Mouse (Mus musculus): Measurements from ENCODE around the gene Dmgdh.
A peak's percentile ranks its signal among the peaks of the same experiment; 100 is the strongest.

Gene Dmgdh

GRCm38 (mm10) chr13:93711226-93711625 lies 37.0 kb downstream of the Dmgdh start:
- no peak for DNase-seq

DNA sequence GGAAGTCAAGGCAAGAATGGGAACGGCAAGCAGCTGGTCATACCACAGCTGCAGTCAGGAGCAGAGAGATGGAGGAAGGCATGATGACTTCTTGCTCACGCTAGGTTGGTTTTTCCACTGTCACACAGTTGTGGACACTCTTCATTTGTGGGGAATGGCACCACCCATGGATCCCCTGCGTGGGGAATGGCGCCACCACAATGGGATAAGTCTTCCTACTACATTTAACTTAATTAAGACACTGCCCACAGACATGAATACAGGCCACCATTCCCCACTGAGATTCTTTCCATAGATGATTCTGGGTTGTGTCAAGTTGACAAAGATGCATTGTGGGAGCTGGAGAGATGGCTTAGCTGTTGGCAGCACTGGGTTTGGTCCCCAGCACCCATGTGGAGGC lies 38.1 kb downstream of the Dmgdh start:
- DNase-seq: no peak

DNA sequence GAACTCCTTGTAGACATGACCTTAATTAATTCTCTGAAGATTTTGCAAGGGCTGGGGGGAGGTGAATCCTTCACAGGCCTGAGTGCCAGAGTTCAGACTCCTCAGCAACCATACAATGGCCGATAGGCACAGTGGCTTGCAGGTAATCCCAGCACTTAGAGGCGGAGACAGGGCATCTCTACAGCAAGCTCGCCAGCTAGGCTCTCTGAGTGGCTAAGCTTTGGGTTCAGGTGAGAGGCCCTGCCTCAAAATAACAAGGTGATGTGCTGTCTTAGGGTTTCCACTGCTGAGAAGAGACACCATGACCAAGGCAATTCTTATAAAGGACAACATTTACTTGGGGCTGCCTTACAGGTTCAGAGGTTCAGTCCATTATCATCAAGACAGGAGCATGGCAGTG lies 39.6 kb downstream of the Dmgdh start:
- no peak for DNase-seq

GRCm38 (mm10) chr13:93717113-93717512 lies 42.9 kb downstream of the Dmgdh start:
- no peak for DNase-seq

DNA sequence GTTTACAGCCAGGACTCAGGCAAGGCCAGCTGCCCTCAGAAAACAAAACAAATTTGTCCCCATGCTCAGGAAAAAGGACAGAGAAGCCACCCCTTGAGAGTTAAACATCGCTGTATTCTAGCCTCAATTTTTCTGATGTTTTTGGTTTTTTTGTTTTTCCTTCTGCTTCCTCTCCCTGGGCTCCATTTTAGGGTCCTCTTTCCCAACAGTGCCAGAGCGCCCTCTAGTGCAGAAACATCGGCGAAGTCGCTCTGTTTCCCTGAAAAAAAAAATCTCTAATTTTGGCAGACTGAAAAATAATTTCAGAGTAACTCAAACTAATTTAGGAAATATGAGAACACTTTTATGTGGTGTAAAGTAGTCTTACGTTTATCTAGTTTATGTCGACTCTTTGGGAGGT lies 44.7 kb downstream of the Dmgdh start:
- peak; percentile 41 for DNase-seq

GRCm38 (mm10) chr13:93721916-93722315 lies 47.7 kb downstream of the Dmgdh start:
- peak; percentile 24 for DNase-seq

DNA sequence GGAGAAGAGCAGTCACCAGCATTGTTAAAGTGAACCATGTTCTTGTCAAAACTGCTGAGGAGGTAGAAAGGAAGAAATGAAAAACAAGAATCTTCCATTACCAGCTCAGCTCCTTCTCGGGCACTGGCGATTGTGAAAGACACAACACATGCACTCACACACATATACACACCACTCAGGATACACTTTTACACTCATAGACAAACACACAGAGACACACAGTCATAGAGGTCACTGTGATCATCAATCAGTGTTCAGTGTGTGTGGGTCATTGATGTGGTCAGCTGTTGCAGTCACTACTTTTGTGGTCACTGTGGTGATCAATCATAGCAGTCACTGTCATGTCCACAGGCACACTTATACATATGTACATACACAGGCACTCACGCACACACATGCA lies 49.2 kb downstream of the Dmgdh start:
- DNase-seq: no peak

- no peak for DNase-seq
These were observed 50.0 kb downstream of the Dmgdh start for GRCm38 (mm10) chr13:93724206-93724605.

DNA sequence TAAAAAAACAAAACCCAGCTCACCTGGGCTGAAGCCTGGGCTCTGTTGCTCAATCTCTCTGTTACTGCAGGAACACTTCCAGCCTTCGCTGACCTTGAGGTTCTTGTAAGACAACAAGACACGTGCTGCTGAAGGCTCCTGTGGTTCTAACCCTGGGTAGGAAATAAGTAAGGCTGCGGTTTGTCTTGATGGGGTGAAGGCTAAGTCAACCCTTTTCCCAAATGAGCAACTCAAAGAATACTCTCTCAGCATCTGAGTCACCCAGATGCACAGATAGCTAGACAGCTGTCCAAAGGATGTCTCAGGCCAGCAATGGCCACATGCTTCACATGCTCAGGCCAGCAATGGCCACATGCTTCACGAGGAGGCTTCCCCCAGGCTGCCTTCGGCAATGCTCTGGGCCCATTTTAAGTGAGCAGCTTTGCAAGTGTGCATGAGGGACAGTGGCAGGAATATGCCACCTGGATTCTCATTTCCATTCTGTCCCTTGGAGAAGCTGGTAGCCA lies 61.0 kb downstream of the Dmgdh start:
- DNase-seq: no peak

- DNase-seq: no peak
These were observed 69.9 kb downstream of the Dmgdh start for GRCm38 (mm10) chr13:93744118-93744517.

DNA sequence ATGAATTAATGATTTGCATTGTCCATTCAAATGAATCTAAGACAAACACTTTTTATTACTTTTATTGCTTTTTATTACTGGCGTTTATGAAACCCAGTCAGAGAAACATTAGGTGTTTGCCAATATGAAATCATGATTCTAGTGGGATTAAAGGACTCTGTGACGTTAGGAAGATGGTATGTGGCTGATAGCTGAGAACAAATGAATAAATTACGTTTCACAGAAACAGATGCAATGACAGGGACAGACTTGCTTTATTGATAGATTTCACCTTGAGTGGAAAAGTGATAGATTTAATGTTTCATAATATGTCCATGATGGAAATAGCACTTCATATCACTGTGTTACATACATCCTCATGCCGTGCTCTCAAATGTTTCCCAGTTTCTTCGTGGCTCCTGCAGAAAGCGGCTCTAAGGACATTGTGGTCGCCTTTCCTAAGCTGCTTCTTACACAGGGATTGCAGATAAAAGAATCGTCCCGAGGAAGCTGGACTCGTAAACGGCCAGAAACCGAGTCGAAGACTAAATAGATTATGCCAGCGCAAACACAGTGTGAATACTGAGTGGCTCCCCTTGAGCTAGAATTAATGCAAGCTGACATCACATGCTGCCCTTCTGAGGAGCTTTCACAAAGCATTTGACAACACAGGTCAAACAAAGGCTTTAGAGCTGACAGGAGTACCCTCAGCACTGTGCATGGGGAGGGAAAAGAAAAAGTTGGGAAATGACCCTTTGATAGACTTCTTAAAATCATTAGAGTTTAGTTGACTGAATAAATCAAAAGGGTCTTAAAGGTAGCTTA lies 78.6 kb downstream of the Dmgdh start:
- no peak for DNase-seq

GRCm38 (mm10) chr13:93755084-93755483 lies 80.9 kb downstream of the Dmgdh start:
- no peak for DNase-seq

DNA sequence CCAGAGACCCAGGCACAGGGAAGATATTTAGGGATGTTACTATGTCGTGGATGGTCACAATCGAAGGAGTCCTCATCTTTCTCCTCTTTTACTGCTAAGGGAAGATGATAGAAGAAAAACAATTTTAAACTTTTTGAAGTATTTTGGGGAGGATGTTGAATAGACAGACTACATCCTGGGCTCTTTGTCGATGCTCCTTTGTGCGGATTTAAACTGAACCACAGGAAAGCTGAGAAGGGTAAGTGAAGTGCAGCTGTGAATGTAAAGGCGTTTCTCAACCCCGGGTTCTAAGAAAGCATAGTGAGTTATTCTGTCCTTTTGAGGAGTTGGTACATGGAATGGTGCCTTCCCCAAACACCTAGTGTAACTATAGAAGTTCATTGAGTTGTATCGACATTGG lies 82.4 kb downstream of the Dmgdh start:
- no peak for DNase-seq

GRCm38 (mm10) chr13:93757514-93757913 lies 83.3 kb downstream of the Dmgdh start:
- no peak for DNase-seq

- DNase-seq: no peak
These were observed 84.1 kb downstream of the Dmgdh start for GRCm38 (mm10) chr13:93758149-93758898.

DNA sequence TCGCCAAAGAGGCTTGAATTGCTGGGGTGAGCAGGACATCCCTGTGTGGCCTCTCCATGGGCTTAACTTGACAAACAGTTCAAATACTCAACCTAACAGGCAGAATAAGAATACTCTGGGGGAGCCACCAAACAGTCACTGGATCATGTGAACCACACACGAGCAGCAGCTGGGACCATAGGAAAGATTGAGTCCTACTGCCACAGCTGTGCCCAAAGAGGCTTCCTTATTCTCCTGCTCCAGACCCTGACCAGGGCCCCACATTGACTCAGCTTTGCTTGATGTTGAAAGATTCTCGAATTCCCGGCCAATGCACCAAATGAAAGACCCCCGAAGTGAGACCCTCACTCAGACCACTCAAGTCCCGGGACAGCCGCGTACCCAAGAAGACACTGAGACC lies 87.6 kb downstream of the Dmgdh start:
- no peak for DNase-seq

- DNase-seq: no peak
These were observed 88.6 kb downstream of the Dmgdh start for GRCm38 (mm10) chr13:93762879-93763278.

DNA sequence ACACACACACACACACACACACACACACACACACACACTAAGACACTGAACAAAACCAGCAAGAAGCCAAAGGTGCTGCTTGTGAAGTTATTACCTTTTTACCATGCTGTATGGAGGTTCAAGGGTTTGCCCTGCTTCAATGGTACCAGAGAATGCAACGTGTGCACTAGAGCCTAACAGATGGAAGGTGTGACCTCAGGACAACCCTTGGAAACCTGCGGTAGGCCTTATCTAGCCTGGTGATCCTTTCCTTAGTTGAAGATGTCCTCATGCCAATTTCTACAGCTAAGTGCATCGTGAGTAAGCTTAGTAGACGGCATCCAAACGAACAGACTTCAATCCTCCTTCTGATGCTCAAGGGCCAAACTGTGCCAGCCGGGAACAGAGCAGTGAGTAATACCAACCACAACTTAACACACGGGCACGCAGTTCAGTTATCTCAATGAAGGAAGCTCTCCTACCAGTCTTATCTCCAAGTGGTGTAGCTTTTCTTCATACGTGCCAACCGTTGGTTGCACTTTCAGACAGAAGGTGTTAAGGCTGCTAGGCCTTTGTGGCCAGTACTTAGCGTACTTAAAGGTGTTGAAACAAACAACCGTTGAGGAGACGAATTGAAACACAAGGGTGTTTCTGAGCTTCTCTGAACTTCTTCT lies 90.2 kb downstream of the Dmgdh start:
- no peak for DNase-seq

DNA sequence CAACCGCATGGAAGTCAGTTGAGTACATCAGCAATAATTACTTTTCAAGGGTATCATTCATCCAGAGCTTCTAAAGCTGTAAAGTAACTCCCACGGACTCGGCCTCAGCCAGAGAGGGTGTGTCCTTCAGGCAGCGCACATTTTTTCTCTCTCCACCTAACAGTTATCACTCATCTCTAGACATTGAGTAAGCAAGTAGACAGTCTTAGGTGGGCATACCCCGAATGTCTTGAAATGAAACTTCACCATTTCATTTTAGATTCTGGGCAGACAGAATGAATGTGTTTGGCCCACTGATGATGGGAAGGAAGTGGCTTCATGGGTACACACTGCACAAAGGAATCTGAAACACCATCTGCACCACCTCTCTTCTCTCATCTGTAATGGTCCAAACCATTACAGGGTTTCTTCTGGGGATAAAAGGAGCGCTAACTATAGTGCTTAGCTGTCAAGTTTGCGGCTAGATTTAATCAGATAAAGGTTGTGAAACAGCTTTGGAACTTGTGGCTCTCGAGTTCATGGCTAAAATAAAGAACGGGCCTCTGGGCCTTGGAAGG lies 96.9 kb downstream of the Dmgdh start:
- no peak for DNase-seq

- peak; percentile 92 for DNase-seq
These were observed 97.5 kb downstream of the Dmgdh start, which contains the start of gene Arsb for GRCm38 (mm10) chr13:93771588-93772278. Gene Arsb (plus strand): TSS chr13:93771630.

GRCm38 (mm10) chr13:93772279-93772636 lies 98.0 kb downstream of the Dmgdh start:
- DNase-seq: no peak

- no peak for DNase-seq
These were observed 98.6 kb downstream of the Dmgdh start for GRCm38 (mm10) chr13:93772861-93773260.

Measured in cerebellum, adult 9-11 months (tissue).